Mouse (Mus musculus) activated CD4-positive, CD25-positive, alpha-beta regulatory T cell, adult 4 months (primary cell): ENCODE data around the gene AC124502.3. TPM values are rescaled to one million over a fixed set of nuclear protein-coding genes. Genes with fewer than 3 reads are reported as not detected.
"Not testable (repeated sequence)": the region's sequence is repeated elsewhere in the genome, so short reads cannot be mapped to it uniquely, and the experiment has no call there.

Experiments
- ATAC-seq: one replicate; pipeline ENCODE4 v1.8.0; 2017
- polyA plus RNA-seq, 2 experiments: library from polyadenylated mRNA; unstranded; fragments of 100-300 nt; shearing (Covaris generic); gene quantifications; one replicate each; pipeline ENCODE4 v1.2.1; 2017

Gene AC124502.3
- polyA plus RNA-seq, 2 experiments from 2014 or later = 0.40 to 0.68 TPM

- no peak for ATAC-seq
These were observed 46.6 kb downstream of the AC124502.3 start, which contains the start of gene Tmem151a for GRCm38 (mm10) chr19:5085145-5085863. Gene Tmem151a, minus strand, starts transcription at chr19:5085531.

- not testable (repeated sequence) for ATAC-seq
These were observed 47.8 kb downstream of the AC124502.3 start for GRCm38 (mm10) chr19:5086533-5086932.

- peak; percentile 95 for ATAC-seq
These were observed 49.4 kb downstream of the AC124502.3 start, which contains the start of gene Yif1a for GRCm38 (mm10) chr19:5087884-5088728. Gene Yif1a, plus strand, starts transcription at chr19:5088538.

- ATAC-seq = no peak
These were observed 50.6 kb downstream of the AC124502.3 start for GRCm38 (mm10) chr19:5089324-5089723.

- ATAC-seq = no peak
These were observed 53.4 kb downstream of the AC124502.3 start for GRCm38 (mm10) chr19:5092083-5092482.

GRCm38 (mm10) chr19:5093481-5094242, 55.0 kb downstream of the AC124502.3 start:
- no peak for ATAC-seq

GRCm38 (mm10) chr19:5094243-5094632, 55.5 kb downstream of the AC124502.3 start:
- peak; percentile 60 for ATAC-seq

GRCm38 (mm10) chr19:5094746-5095417, 56.2 kb downstream of the AC124502.3 start:
- ATAC-seq = no peak

- no peak for ATAC-seq
These were observed 57.3 kb downstream of the AC124502.3 start for GRCm38 (mm10) chr19:5095887-5096474.

- ATAC-seq = no peak
These were observed 59.1 kb downstream of the AC124502.3 start for GRCm38 (mm10) chr19:5097521-5098362.

- ATAC-seq = peak; percentile 44
These were observed 59.9 kb downstream of the AC124502.3 start, which contains the start of gene Cnih2 for GRCm38 (mm10) chr19:5098363-5099143. Gene Cnih2, minus strand, starts transcription at chr19:5098521.

Other genes with a start within 250 kb of the AC124502.3 start
- gene Rbm4, start 245.0 kb upstream of the AC124502.3 start, polyA plus RNA-seq = 10 to 100 TPM; 25.8 to 50.9 TPM
- gene Gm21992, start 227.3 kb upstream of the AC124502.3 start, polyA plus RNA-seq = 10 to 100 TPM; 36.1 to 36.5 TPM
- 10 to 100 TPM; 18.3 to 54.9 TPM for gene Rbm14, start 227.3 kb upstream of the AC124502.3 start, polyA plus RNA-seq
- gene Ccs, start 199.6 kb upstream of the AC124502.3 start, polyA plus RNA-seq = 100 to 1,000 TPM in 1 of 2 experiments, 10 to 100 TPM in 1; 94.7 to 162 TPM
- gene Ccdc87, start 199.5 kb upstream of the AC124502.3 start, polyA plus RNA-seq = not detected
- gene Ctsf, start 183.8 kb upstream of the AC124502.3 start, polyA plus RNA-seq = under 1 TPM; 0.66 to 0.67 TPM
- not detected for gene Actn3, start 161.0 kb upstream of the AC124502.3 start, polyA plus RNA-seq
- gene Zdhhc24, start 160.2 kb upstream of the AC124502.3 start, polyA plus RNA-seq = 1 to 10 TPM; 6.3 to 6.7 TPM
- 1 to 10 TPM in 1 of 2 experiments, not detected in 1; 1.4 TPM for gene Bbs1, start 132.3 kb upstream of the AC124502.3 start, polyA plus RNA-seq
- gene Dpp3, start 110.6 kb upstream of the AC124502.3 start, polyA plus RNA-seq = 10 to 100 TPM; 38.4 to 59.4 TPM
- gene Peli3, start 95.8 kb upstream of the AC124502.3 start, polyA plus RNA-seq = under 1 TPM in 1 of 2 experiments, not detected in 1; 0.25 TPM
- 10 to 100 TPM; 79.9 to 91.1 TPM for gene Mrpl11, start 76.7 kb upstream of the AC124502.3 start, polyA plus RNA-seq
- under 1 TPM; 0.32 to 0.83 TPM for gene Npas4, start 48.6 kb upstream of the AC124502.3 start, polyA plus RNA-seq
- 1 to 10 TPM in 1 of 2 experiments, under 1 TPM in 1; 0.46 to 2.1 TPM for gene Slc29a2, start 15.0 kb upstream of the AC124502.3 start, polyA plus RNA-seq
- gene B4gat1, start 65 bp upstream of the AC124502.3 start, polyA plus RNA-seq = 10 to 100 TPM; 10.5 to 13.4 TPM
- 100 to 1,000 TPM in 1 of 2 experiments, 10 to 100 TPM in 1; 91.4 to 102 TPM for gene Brms1, start 2.5 kb downstream of the AC124502.3 start, polyA plus RNA-seq
- gene Rin1, start 11.6 kb downstream of the AC124502.3 start, polyA plus RNA-seq = under 1 TPM in 1 of 2 experiments, not detected in 1; 0.13 TPM
- not detected for gene Cd248, start 29.2 kb downstream of the AC124502.3 start, polyA plus RNA-seq
- not detected for gene Tmem151a, start 46.6 kb downstream of the AC124502.3 start, polyA plus RNA-seq
- 10 to 100 TPM; 49.2 to 51.1 TPM for gene Yif1a, start 49.6 kb downstream of the AC124502.3 start, polyA plus RNA-seq
- gene Cnih2, start 59.6 kb downstream of the AC124502.3 start, polyA plus RNA-seq = not detected
- gene Rab1b, start 68.2 kb downstream of the AC124502.3 start, polyA plus RNA-seq = 100 to 1,000 TPM; 118 to 143 TPM
- gene Klc2, start 79.7 kb downstream of the AC124502.3 start, polyA plus RNA-seq = 1 to 10 TPM; 4.6 to 6.7 TPM
- 10 to 100 TPM; 15.7 to 16.3 TPM for gene Pacs1, start 234.2 kb downstream of the AC124502.3 start, polyA plus RNA-seq